Mouse (Mus musculus): ENCODE results near the gene Rgs19.
A peak's percentile ranks its signal among the peaks of the same experiment; 100 is the strongest.

Rgs19 gene

DNA sequence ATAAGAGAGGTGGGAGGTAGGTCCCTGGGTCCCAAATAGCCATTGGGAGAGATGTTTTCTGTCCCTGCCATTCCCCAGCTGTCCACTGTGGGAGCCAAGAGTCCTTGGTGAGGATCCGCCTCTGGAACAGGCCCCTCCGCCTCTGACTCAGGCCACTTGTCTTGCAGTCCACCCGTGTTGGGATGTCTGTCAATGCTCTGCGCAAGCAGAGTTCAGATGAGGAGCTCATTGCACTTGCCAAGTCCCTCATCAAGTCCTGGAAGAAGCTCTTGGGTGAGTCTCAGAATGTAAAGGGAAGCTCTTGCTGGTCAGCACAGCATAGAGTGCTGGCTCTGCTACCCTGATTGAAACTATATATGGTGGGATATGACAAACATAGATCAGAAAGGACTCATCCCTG, 10.4 kb downstream of the Rgs19 start:
- DNase-seq (ENCODE audit: low spot score), result no peak

DNA sequence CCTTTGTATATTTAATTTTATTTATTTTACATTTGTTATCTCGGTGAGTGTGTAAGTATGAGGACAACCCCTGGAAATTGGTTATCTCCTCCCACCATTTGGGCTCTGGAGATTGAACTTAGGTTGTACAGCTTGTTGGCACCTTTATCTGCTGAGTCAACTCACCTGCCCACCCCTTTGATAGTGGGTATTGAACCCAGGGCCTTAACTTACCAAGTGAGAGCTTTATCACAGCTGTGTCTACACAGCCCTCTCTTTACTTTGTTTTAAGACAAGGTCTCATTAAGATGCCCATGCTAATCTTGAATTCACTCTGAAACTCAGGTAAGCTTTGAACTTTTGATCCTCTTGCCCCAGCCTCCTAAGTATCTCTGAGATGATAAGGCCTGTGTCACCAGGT, 11.8 kb downstream of the Rgs19 start:
- no peak for DNase-seq (ENCODE audit: low spot score)

GRCm38 (mm10) chr2:181680716-181681117, 13.1 kb downstream of the Rgs19 start:
- peak; percentile 65 for DNase-seq (ENCODE audit: low spot score)

- DNase-seq (ENCODE audit: low spot score), result peak; percentile 88
Observed at GRCm38 (mm10) chr2:181679951-181680715, 13.6 kb downstream of the Rgs19 start, which contains the start of gene Tcea2. Tcea2 (plus strand) TSS chr2:181680310.

GRCm38 (mm10) chr2:181678780-181679179, 15.0 kb downstream of the Rgs19 start:
- peak; percentile 94 for DNase-seq (ENCODE audit: low spot score)

DNA sequence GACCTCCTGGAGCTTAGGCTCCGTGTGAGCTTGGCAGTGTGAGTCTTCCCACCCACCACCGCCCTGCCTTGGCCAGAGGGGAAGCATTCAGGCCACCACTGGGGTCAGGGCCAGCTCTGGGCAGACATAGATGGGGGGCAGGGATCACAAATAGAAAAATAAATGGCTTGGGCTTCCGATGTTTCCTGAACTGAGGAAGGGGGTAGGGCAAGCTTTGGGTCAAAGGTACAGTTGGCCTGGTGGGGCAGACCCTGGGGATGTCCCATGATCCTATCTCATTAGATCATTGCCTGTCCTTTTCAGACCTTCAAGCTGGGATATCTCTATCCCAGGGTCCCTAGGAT, 16.1 kb downstream of the Rgs19 start:
- DNase-seq (ENCODE audit: low spot score), result no peak

GRCm38 (mm10) chr2:181677096-181677754, 16.6 kb downstream of the Rgs19 start:
- peak; percentile 48 for DNase-seq (ENCODE audit: low spot score)

DNA sequence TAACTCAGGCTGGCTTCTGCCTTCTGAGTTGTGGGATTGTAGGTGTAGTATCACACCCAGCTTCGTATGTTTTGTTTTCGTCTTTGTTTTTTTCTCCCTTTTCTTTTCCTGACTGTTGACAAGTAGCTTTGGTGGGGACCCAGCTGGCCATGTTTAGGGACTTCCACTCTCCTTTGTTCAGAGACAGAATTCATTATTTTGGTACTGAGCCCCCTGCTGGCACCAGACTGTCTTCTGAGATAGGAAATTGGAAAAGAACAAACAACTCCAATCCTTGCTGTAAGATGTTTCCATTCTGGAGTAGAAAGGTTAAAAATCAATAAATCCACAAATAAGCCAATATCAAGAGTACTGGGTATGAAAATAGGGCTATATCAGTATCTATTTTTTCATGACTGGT, 17.4 kb downstream of the Rgs19 start:
- peak; percentile 62 for DNase-seq (ENCODE audit: low spot score)

- DNase-seq (ENCODE audit: low spot score), result peak; percentile 91
Observed at GRCm38 (mm10) chr2:181675454-181675853, 18.3 kb downstream of the Rgs19 start.

DNA sequence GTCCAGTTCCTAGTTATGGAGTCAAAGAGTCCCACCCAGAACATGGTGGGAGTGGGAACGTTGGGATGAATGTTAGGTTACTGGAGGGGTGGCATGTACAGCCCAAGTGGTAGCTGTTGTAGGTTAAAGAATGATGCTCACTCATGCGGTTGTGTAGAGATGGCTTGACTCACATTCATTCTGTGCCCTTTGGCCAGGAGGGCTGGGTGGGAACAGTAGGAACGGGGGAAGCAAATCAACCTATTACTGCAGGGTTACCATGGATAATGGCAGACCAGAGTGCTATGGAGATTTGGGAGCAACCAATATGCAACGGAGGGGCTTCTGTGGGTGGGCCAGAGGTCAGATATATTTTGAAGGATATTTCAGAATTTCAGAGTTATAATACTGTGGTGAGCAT, 18.8 kb downstream of the Rgs19 start:
- no peak for DNase-seq (ENCODE audit: low spot score)

DNA sequence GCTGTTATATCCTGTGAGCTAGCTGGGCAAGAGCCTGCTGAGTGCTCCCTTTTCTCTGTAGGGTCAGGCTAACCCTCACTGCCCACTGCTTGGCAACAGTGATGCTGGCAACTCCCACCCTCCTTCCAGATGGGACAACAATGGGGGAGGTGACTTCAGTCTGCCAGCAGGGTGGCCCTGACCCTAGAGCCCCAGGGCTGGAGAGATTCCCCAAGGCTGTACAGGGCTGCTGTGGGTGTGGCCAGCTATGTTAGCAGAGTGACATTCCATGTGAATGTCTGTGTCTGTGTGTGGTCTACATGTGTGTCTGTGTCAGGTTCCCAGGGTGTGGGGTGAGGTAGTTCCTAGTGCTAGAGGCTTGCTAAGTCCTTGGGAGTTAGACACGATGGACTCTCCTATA, 20.3 kb downstream of the Rgs19 start:
- no peak for DNase-seq (ENCODE audit: low spot score)

- no peak for DNase-seq (ENCODE audit: low spot score)
Observed at GRCm38 (mm10) chr2:181671984-181672383, 21.8 kb downstream of the Rgs19 start.

DNA sequence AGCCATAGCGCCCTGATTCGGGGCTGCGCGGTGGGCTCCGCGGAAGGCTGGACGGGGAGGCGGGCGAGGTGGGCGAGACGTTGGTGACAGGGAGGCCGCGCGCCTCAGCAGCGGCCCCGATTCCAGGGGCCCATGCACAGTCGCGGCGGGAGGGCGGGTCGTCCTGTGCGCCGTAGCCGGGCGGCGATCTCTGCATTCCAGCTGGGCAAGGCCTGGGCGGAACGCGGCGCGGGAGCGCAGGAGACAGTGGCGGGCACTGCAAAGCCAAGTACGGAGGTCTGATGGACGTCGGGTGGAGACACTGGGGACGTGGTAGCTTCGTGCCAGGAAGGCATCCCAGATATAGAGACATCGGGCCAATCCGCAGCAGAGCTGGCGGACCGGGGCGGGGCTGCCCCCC, 22.5 kb downstream of the Rgs19 start, which contains the start of gene Sox18:
TSS of gene Sox18 (minus strand) at position 315 of the 400 bp plus-strand sequence.
- no peak for DNase-seq (ENCODE audit: low spot score)

DNA sequence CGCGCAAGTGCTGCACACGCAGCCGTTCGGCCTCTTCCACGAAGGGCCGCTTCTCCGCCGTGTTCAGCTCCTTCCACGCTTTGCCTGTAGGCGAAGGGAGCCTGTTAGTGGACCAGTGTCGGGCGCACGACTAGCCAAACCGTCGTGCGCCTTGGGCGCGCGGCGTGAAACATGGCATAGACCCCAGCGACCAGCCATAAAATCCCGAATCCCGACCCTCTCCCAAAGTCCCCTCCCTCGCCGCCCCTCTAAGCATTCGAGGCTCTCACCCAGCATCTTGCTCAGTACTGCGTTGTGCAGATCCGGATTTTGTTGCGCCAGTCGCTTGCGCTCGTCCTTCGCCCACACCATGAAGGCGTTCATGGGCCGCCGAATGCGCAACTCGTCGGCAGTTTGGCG, 22.9 kb downstream of the Rgs19 start:
- no peak for DNase-seq (ENCODE audit: low spot score)

DNA sequence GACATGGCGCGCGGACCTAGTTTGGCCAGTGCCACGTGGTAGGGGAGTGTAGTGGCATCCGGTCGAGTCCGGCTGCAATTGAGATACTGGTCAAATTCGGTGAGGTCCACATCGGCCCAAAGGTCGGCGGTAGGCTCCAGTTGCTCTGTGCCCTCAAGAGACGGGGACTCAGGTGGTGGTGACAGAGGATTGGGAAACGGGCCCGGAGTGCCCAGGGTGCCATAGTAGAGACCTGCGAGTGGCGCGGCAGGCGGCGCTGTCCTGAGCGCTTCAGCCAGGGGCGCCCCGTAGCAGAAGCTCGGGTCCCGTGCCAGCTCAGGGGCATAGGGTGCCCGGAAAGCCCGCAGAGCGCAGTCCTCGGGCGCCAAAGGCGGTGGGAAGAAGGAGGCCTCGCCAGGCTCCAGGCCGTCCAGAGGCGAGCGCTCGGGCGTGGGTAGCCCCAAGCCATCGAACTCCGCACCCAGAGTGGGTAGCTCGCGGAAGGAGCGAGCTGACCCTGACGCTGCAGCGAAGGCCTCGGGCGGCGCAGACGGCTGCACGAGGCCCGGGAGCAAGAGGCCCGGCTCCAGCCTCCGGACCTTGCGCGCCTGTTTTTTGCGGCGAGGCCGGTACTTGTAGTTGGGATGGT, 23.4 kb downstream of the Rgs19 start:
- no peak for DNase-seq (ENCODE audit: low spot score)

DNA sequence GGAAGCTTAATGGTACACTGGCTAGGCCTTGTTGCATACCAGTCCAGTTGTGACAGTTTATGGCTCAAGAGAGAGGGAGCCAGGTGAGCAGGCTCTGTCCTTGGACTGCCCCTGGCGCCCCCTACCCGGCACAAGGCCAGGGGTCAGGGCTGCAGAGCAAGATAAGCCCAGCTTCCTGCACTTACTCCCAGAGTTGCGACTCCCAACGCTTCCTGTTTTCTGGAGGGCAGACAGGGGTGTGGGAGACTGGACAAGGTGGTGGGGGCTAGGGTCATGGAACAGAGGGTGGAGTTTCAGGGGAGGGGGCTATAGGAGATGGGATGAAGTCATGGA, 30.5 kb downstream of the Rgs19 start:
- no peak for DNase-seq (ENCODE audit: low spot score)

- no peak for DNase-seq (ENCODE audit: low spot score)
Observed at GRCm38 (mm10) chr2:181662620-181663297, 31.0 kb downstream of the Rgs19 start.

GRCm38 (mm10) chr2:181659609-181660055, 34.1 kb downstream of the Rgs19 start:
- peak; percentile 63 for DNase-seq (ENCODE audit: low spot score)

DNA sequence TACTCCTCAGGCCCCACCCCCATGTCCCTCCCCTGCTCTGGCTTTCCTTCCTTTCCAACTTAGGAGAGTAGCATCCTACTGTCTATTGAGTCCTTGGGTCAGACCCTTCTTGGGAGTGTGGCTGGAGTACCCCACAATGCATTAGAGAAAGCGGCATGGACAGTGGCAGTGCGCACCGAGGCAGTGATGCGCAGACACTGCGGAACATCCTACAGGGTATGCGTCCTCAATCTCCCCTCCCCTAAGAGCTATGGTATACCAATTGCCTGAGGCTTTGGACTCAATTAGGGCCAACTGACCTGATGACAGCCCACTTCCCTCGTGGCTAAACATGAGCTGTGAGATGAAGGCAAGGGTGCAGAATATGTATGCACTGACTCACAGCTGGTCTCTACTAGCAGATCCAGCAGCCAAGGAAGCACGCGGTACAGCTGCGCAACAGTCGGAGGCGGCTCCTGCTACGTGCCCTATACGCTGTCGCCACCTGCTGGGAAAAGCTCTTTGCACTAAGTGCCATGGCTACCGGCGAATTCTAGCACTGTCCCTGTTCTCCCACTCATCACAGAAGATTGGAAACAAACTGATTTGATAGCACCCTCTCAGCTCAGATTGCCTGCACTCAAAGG, 34.7 kb downstream of the Rgs19 start:
- DNase-seq (ENCODE audit: low spot score), result peak; percentile 37

GRCm38 (mm10) chr2:181658528-181658927, 35.2 kb downstream of the Rgs19 start:
- DNase-seq (ENCODE audit: low spot score), result no peak

GRCm38 (mm10) chr2:181657441-181657840, 36.3 kb downstream of the Rgs19 start:
- no peak for DNase-seq (ENCODE audit: low spot score)

GRCm38 (mm10) chr2:181656734-181657133, 37.0 kb downstream of the Rgs19 start, which contains the start of gene Gm29797:
Gm29797 (plus strand) TSS chr2:181657034.
- DNase-seq (ENCODE audit: low spot score), result no peak
